Mouse (Mus musculus): Measurements from ENCODE around the gene Kcnq1. TPM values are rescaled to one million over a fixed set of nuclear protein-coding genes. Genes with fewer than 3 reads are reported as not detected.

Gene Kcnq1
- polyA plus RNA-seq, 2 experiments = 1.5 to 1.7 TPM

DNA sequence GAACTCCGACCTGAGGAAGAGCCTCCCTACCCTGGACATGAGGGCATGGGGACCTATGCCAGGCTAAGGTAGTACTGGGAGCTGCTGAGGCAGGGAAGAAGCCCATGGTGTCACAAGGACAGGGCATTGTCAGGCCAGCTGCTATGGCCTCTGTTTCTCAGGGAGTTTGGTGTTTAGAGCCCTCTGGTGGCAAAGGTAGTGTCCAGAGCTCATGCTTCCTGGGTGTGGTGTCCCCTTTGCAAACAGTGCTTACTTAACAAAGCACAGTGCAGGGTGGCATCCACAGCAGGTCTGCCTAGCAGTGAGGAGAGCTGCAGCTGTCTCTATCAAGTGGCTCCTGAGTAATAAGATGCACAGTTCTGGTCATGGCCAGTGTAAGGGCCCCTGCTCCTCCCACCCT lies 4.6 kb downstream of the Kcnq1 start:
- Histone ChIP-seq H3K9me3 (ENCODE audit: control insufficient read depth, low read length) (0 out of 2 replicates have a peak, but pooled peaks cover 7% of the 10 kb centered on the region), H3K27ac (replicated peaks; ENCODE audit: low read depth, low read length) (no peak overlapping the region), H3K4me1 (ENCODE audit: control insufficient read depth, insufficient read depth, low read length) (peaks cover 2% of the 10 kb centered on the region; the same call in 1 of the 2 replicates), H3K4me3 (replicated peaks; ENCODE audit: low read length) (no peak overlapping the region), H3K36me3 (ENCODE audit: control insufficient read depth, insufficient read depth, low read length) (no peaks in the 10 kb centered on the region), H3K9ac (ENCODE audit: low read depth, low read length, severe bottlenecking) (no peak overlapping the region), H3K27me3 (ENCODE audit: control insufficient read depth, insufficient read depth, low read length) (peaks cover 34% of the 10 kb centered on the region), H3K4me2 (replicated peaks; ENCODE audit: low read depth, low read length, severe bottlenecking) (no peak overlapping the region)
- no peak for DNase-seq (ENCODE audit: low spot score)
- no peak for TF ChIP-seq POLR2A (IDR thresholded peaks at IDR 0.05; ENCODE audit: borderline replicate concordance, extremely low read depth, insufficient read depth, insufficient read length)
- 71% methylated on average over 1 of the region's 1 CpGs for WGBS
- no peak for ATAC-seq (ENCODE audit: low FRiP score, low read depth)

DNA sequence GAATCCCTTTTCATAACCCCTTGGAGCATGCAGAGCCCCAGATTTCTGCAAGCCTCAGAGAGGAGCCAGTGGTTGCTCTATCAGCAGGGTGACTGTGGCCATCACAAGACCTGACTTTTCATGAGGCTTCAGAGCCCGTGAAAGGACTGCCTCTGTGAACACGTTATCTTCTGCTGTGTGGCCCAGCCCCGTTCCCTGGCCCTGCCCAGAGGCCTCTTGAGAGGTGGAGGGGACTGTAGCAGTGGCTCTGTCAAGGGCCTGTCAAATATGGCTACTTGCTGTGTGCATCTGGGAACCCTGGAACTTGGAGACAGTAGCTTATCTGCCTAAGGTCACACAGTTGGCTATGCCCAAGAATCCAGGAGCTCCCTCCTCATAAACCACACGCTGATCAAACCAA lies 5.6 kb downstream of the Kcnq1 start:
- no peak for ATAC-seq (ENCODE audit: low FRiP score, low read depth)
- DNase-seq (ENCODE audit: low spot score) = no peak
- WGBS = 72% methylated on average over 4 of the region's 4 CpGs

DNA sequence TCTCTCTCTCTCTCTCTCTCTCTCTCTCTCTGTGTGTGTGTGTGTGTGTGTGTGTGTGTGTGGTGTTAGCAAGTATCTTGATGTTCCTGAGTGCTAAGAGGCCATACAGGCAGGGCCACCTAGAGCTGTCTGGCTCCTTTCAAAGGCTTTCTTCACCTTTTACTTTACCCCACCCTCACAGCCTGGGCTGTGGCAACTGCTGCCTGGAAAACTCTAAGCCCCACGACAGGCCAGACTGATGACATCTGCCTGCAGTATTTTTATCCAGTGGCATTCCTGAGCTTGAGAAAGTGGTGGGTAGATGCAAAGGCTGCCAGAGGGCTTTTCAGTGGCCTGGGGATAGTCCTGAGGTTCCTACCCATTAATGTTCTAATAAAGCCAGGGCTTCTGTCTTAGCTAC lies 6.2 kb downstream of the Kcnq1 start:
- Histone ChIP-seq H3K9me3 (ENCODE audit: control insufficient read depth, low read length) (0 out of 2 replicates have a peak, but pooled peaks cover 7% of the 10 kb centered on the region), H3K27me3 (ENCODE audit: control insufficient read depth, insufficient read depth, low read length) (peaks cover 18% of the 10 kb centered on the region), H3K4me2 (replicated peaks; ENCODE audit: low read depth, low read length, severe bottlenecking) (no peak overlapping the region), H3K4me1 (ENCODE audit: control insufficient read depth, insufficient read depth, low read length) (peaks cover under 1% of the 10 kb centered on the region; the same call in 1 of the 2 replicates), H3K27ac (replicated peaks; ENCODE audit: low read depth, low read length) (no peak overlapping the region), H3K36me3 (ENCODE audit: control insufficient read depth, insufficient read depth, low read length) (no peaks in the 10 kb centered on the region), H3K4me3 (replicated peaks; ENCODE audit: low read length) (no peak overlapping the region), H3K9ac (ENCODE audit: low read depth, low read length, severe bottlenecking) (no peak overlapping the region)
- WGBS = 13% methylated on average over 1 of the region's 1 CpGs
- TF ChIP-seq POLR2A (IDR thresholded peaks at IDR 0.05; ENCODE audit: borderline replicate concordance, extremely low read depth, insufficient read depth, insufficient read length) = no peak
- DNase-seq (ENCODE audit: low spot score) = no peak
- no peak for ATAC-seq (ENCODE audit: low FRiP score, low read depth)

More for the DNA sequence above, 5.6 kb downstream of the Kcnq1 start:
- no peak for TF ChIP-seq POLR2A (IDR thresholded peaks at IDR 0.05; ENCODE audit: borderline replicate concordance, extremely low read depth, insufficient read depth, insufficient read length)
- no peak overlapping the region for H3K4me3 ChIP-seq (replicated peaks; ENCODE audit: low read length)
- H3K9ac ChIP-seq (ENCODE audit: low read depth, low read length, severe bottlenecking) = no peak overlapping the region
- no peak overlapping the region for H3K27ac ChIP-seq (replicated peaks; ENCODE audit: low read depth, low read length)
- H3K4me1 ChIP-seq (ENCODE audit: control insufficient read depth, insufficient read depth, low read length) = peaks cover 2% of the 10 kb centered on the region; the same call in 1 of the 2 replicates
- no peak overlapping the region for H3K4me2 ChIP-seq (replicated peaks; ENCODE audit: low read depth, low read length, severe bottlenecking)
- H3K27me3 ChIP-seq (ENCODE audit: control insufficient read depth, insufficient read depth, low read length) = peaks cover 25% of the 10 kb centered on the region
- H3K9me3 ChIP-seq (ENCODE audit: control insufficient read depth, low read length) = 0 out of 2 replicates have a peak, but pooled peaks cover 7% of the 10 kb centered on the region
- H3K36me3 ChIP-seq (ENCODE audit: control insufficient read depth, insufficient read depth, low read length) = no peaks in the 10 kb centered on the region

DNA sequence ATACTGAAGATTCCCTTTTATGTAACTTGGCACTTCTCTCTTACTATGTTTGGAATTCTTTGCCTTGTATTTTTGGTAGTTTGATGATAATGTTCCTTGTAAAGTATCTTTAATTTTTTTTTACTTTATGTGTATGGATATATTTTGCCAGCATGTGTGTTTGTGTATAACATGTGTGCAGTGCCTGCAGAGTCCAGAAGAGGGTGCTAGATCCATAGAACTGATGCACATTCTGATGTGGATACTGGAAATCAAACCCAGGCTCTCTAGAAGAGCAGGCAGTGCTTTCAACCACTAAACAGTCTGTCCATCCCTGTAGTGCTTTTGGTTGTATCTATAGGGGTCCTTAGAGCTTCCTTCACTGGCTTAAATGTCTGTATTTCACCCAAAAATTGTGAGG lies 8.6 kb downstream of the Kcnq1 start:
- Histone ChIP-seq H3K9ac (ENCODE audit: low read depth, low read length, severe bottlenecking) (no peak overlapping the region), H3K4me2 (replicated peaks; ENCODE audit: low read depth, low read length, severe bottlenecking) (no peak overlapping the region), H3K4me1 (ENCODE audit: control insufficient read depth, insufficient read depth, low read length) (peaks cover 3% of the 10 kb centered on the region), H3K36me3 (ENCODE audit: control insufficient read depth, insufficient read depth, low read length) (no peaks in the 10 kb centered on the region), H3K27me3 (ENCODE audit: control insufficient read depth, insufficient read depth, low read length) (no peaks in the 10 kb centered on the region), H3K4me3 (replicated peaks; ENCODE audit: low read length) (no peak overlapping the region), H3K27ac (replicated peaks; ENCODE audit: low read depth, low read length) (no peak overlapping the region), H3K9me3 (ENCODE audit: control insufficient read depth, low read length) (0 out of 2 replicates have a peak, but pooled peaks cover 7% of the 10 kb centered on the region)
- ATAC-seq (ENCODE audit: low FRiP score, low read depth) (no peak), DNase-seq (ENCODE audit: low spot score) (no peak)
- TF ChIP-seq POLR2A (IDR thresholded peaks at IDR 0.05; ENCODE audit: borderline replicate concordance, extremely low read depth, insufficient read depth, insufficient read length) = no peak

DNA sequence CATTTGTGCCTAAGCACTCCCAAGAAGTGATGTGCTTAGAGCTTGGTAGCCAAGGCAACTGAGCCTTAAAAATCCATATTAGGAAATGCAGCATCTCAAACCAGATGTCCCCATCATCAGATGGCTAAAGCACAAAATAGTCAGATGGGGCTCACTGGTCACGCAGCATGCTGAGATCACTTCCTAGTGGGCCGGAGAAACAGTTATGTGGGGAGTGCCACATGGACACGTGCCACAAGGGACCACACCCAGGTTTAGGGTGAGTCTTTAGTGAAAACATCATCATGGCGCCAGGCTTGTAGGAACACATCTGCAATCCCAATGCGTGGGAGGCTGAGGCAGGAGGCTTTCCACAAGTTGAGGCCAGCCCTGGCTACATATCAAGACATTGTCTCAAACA lies 10.4 kb downstream of the Kcnq1 start:
- Histone ChIP-seq H3K27ac (replicated peaks; ENCODE audit: low read depth, low read length) (no peak overlapping the region), H3K4me1 (ENCODE audit: control insufficient read depth, insufficient read depth, low read length) (peaks cover 7% of the 10 kb centered on the region), H3K4me3 (replicated peaks; ENCODE audit: low read length) (no peak overlapping the region), H3K4me2 (replicated peaks; ENCODE audit: low read depth, low read length, severe bottlenecking) (no peak overlapping the region), H3K27me3 (ENCODE audit: control insufficient read depth, insufficient read depth, low read length) (no peaks in the 10 kb centered on the region), H3K9ac (ENCODE audit: low read depth, low read length, severe bottlenecking) (no peak overlapping the region), H3K36me3 (ENCODE audit: control insufficient read depth, insufficient read depth, low read length) (no peaks in the 10 kb centered on the region), H3K9me3 (ENCODE audit: control insufficient read depth, low read length) (0 out of 2 replicates have a peak, but pooled peaks cover 7% of the 10 kb centered on the region)
- ATAC-seq (ENCODE audit: low FRiP score, low read depth) (no peak), DNase-seq (ENCODE audit: low spot score) (no peak)
- WGBS = 80% methylated on average over 5 of the region's 5 CpGs
- no peak for TF ChIP-seq POLR2A (IDR thresholded peaks at IDR 0.05; ENCODE audit: borderline replicate concordance, extremely low read depth, insufficient read depth, insufficient read length)

DNA sequence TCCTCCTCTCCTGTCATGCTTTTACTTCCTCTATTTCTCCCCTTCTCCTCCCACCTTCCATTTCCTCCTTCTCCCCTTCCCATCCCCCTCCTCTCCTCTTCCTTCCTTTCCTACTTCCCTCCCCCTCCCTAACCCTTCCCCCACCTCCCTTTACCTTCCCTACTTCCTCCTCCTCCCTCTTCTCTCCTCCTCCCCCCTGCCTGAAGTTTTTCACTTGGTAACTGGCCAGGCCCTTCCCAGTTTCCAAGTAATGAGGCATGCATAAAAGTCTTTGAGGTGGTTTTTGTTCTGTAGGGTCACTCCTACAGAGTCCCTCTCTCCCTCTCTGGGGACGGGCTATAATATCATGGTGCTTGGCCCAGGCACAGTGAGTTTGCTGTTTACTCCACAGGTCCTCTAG lies 13.2 kb downstream of the Kcnq1 start:
- no peaks in the 10 kb centered on the region for H3K36me3 ChIP-seq (ENCODE audit: control insufficient read depth, insufficient read depth, low read length)
- no peak for ATAC-seq (ENCODE audit: low FRiP score, low read depth)
- H3K4me2 ChIP-seq (replicated peaks; ENCODE audit: low read depth, low read length, severe bottlenecking) = no peak overlapping the region
- 27% methylated on average over 1 of the region's 1 CpGs for WGBS
- no peak for TF ChIP-seq POLR2A (IDR thresholded peaks at IDR 0.05; ENCODE audit: borderline replicate concordance, extremely low read depth, insufficient read depth, insufficient read length)
- DNase-seq (ENCODE audit: low spot score) = no peak
- no peak overlapping the region for H3K9ac ChIP-seq (ENCODE audit: low read depth, low read length, severe bottlenecking)
- 0 out of 2 replicates have a peak, but pooled peaks cover 7% of the 10 kb centered on the region for H3K9me3 ChIP-seq (ENCODE audit: control insufficient read depth, low read length)
- no peak overlapping the region for H3K4me3 ChIP-seq (replicated peaks; ENCODE audit: low read length)
- H3K27me3 ChIP-seq (ENCODE audit: control insufficient read depth, insufficient read depth, low read length) = no peaks in the 10 kb centered on the region
- peaks cover 15% of the 10 kb centered on the region for H3K4me1 ChIP-seq (ENCODE audit: control insufficient read depth, insufficient read depth, low read length)
- H3K27ac ChIP-seq (replicated peaks; ENCODE audit: low read depth, low read length) = no peak overlapping the region; the same call in 1 of the 2 replicates
